Mouse (Mus musculus) right cerebral cortex, postnatal 36 days (tissue): ENCODE data around the gene Gm2174.
A peak's percentile ranks its signal among the peaks of the same experiment; 100 is the strongest.

Experiments used
- DNase-seq, 2 experiments: peaks; one replicate each; pipeline ENCODE4 v3.0.0; 2022; ENCODE audit warnings: low spot score in 2 of 2, mixed read lengths in 1 of 2

The Gm2174 gene

GRCm38 (mm10) chrX:56447524-56448015, at the start of gene Gm2174:
Gm2174 (plus strand) TSS chrX:56447965.
- no peak for DNase-seq

GRCm38 (mm10) chrX:56404646-56405045, 43.1 kb upstream of the Gm2174 start:
- no peak for DNase-seq

GRCm38 (mm10) chrX:56405482-56405881, 42.3 kb upstream of the Gm2174 start:
- no peak for DNase-seq

GRCm38 (mm10) chrX:56406128-56406527, 41.6 kb upstream of the Gm2174 start:
- DNase-seq: no peak

GRCm38 (mm10) chrX:56416277-56416676, 31.5 kb upstream of the Gm2174 start:
- DNase-seq: no peak

- no peak for DNase-seq
Observed at GRCm38 (mm10) chrX:56417541-56417940, 30.2 kb upstream of the Gm2174 start.

- DNase-seq: no peak
Observed at GRCm38 (mm10) chrX:56430601-56431000, 17.2 kb upstream of the Gm2174 start.

- no peak for DNase-seq
Observed at GRCm38 (mm10) chrX:56435758-56436283, 11.9 kb upstream of the Gm2174 start.

- DNase-seq: no peak
Observed at GRCm38 (mm10) chrX:56446487-56447428, 1.0 kb upstream of the Gm2174 start.

- DNase-seq: peak; percentile 70 to 78
Observed at GRCm38 (mm10) chrX:56454671-56455371, 7.1 kb downstream of the Gm2174 start, which contains the start of gene Ints6l. Ints6l (plus strand) TSS chrX:56454857.

GRCm38 (mm10) chrX:56455372-56456246, 7.8 kb downstream of the Gm2174 start:
- peak; percentile 83 to 88 for DNase-seq

GRCm38 (mm10) chrX:56456379-56456778, 8.6 kb downstream of the Gm2174 start:
- no peak for DNase-seq

- DNase-seq: no peak
Observed at GRCm38 (mm10) chrX:56462020-56462933, 14.5 kb downstream of the Gm2174 start.

GRCm38 (mm10) chrX:56464906-56465305, 17.1 kb downstream of the Gm2174 start:
- no peak for DNase-seq

GRCm38 (mm10) chrX:56467688-56468087, 19.9 kb downstream of the Gm2174 start:
- DNase-seq: no peak

GRCm38 (mm10) chrX:56468422-56468821, 20.7 kb downstream of the Gm2174 start:
- no peak for DNase-seq

- DNase-seq: no peak
Observed at GRCm38 (mm10) chrX:56474035-56474434, 26.3 kb downstream of the Gm2174 start.

GRCm38 (mm10) chrX:56477553-56477952, 29.8 kb downstream of the Gm2174 start:
- no peak for DNase-seq

- DNase-seq: no peak
Observed at GRCm38 (mm10) chrX:56481906-56482305, 34.1 kb downstream of the Gm2174 start.

GRCm38 (mm10) chrX:56489758-56490157, 42.0 kb downstream of the Gm2174 start:
- peak; percentile 11 to 41 for DNase-seq
